Mouse (Mus musculus): Measurements from ENCODE around the gene 1700001P01Rik.
"Not testable (repeated sequence)": the region's sequence is repeated elsewhere in the genome, so short reads cannot be mapped to it uniquely, and the experiment has no call there.

The 1700001P01Rik gene

DNA sequence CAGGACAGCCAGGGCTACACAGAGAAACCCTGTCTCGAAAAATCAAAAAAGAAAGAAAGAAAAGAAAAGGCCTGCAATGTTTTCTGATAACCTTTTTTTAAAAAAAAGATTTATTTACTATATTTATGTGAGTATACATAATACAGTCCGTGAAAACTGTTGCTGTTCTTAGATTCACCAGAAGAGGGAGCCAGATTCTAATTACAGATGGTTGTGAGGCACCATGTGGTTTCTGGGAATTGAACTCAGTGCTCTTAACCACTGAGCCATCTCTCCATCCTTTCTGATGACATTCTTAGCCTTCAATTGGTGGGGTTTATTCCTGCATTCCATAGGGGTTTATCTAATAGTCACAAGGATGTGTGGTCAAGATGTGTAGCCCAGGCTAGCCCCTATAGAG, 17.4 kb upstream of the 1700001P01Rik start:
- DNase-seq (ENCODE audit: low read depth, low spot score), result no peak

- not testable (repeated sequence) for DNase-seq (ENCODE audit: low read depth, low spot score)
Measured at GRCm38 (mm10) chr11:97790778-97791438, 15.2 kb upstream of the 1700001P01Rik start.

DNA sequence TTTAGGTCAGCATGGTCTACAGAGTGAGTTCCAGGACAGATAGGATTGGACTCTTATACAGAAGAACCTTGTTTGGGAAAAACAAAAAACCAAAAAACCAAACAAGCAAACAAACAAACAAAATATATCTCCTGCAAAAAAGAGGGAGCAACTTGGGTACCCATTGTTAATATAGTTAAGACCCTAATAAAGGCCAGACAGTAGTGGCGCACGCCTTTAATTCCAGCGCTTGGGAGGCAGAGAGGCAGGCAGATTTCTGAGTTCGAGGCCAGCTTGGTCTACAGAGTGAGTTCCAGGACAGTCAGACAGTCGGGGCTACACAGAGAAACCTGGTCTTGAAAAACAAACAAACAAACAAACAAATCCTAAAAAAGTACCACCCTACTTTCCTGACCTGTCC, 14.0 kb upstream of the 1700001P01Rik start:
- DNase-seq (ENCODE audit: low read depth, low spot score), result no peak

GRCm38 (mm10) chr11:97787961-97788360, 12.2 kb upstream of the 1700001P01Rik start:
- DNase-seq (ENCODE audit: low read depth, low spot score), result no peak

GRCm38 (mm10) chr11:97782564-97782895, 6.8 kb upstream of the 1700001P01Rik start:
- no peak for DNase-seq (ENCODE audit: low read depth, low spot score)

- DNase-seq (ENCODE audit: low read depth, low spot score), result peak; percentile 97
Measured at GRCm38 (mm10) chr11:97781832-97782563, 6.3 kb upstream of the 1700001P01Rik start, which contains the start of gene Rpl23. Gene Rpl23 (minus strand): TSS chr11:97782437.

- no peak for DNase-seq (ENCODE audit: low read depth, low spot score)
Measured at GRCm38 (mm10) chr11:97781478-97781831, 5.7 kb upstream of the 1700001P01Rik start.

- DNase-seq (ENCODE audit: low read depth, low spot score), result no peak
Measured at GRCm38 (mm10) chr11:97779968-97780701, 4.4 kb upstream of the 1700001P01Rik start.

- no peak for DNase-seq (ENCODE audit: low read depth, low spot score)
Measured at GRCm38 (mm10) chr11:97778918-97779317, 3.2 kb upstream of the 1700001P01Rik start.

DNA sequence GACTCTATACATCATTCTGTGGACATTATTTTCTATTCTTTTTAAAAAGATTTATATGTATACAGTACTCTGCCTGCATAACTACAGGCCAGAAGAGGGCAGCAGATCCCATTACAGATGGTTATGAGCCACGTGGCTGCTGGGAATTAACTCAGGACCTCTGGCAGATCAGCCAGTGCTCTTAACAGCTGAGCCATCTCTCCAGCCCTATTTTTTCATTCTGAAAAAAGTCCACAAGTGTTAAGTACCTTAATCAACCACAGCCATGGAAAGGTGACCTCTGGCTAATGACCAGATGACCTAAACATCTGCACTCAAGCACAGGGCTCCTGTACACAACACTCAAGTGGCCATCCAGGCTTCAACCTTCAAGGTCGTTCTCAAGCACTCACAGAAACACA, 1.4 kb upstream of the 1700001P01Rik start:
- DNase-seq (ENCODE audit: low read depth, low spot score), result no peak

- DNase-seq (ENCODE audit: low read depth, low spot score), result no peak
Measured at GRCm38 (mm10) chr11:97776497-97777128, 895 bp upstream of the 1700001P01Rik start.

DNA sequence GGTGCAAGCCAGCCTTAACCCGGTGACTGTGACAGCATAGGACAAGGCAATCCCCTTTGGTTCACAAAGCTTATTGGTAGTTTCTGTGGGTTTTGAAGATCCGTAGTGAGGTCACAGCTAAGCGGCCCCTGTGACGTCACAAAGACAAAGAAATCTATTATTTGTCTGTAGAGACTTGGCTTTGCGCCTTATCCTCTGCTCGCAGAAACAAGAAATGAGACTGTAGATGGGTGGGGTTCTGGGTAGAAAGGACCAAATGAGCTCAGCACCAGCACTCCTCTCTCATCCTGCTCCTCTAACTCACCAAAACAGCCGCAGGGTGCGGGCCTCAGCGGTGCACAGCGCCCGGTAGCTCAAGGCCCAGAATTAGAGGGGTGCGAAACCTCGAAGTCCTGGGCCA, 532 bp downstream of the 1700001P01Rik start:
- no peak for DNase-seq (ENCODE audit: low read depth, low spot score)

GRCm38 (mm10) chr11:97771410-97771809, 4.3 kb downstream of the 1700001P01Rik start:
- no peak for DNase-seq (ENCODE audit: low read depth, low spot score)

- no peak for DNase-seq (ENCODE audit: low read depth, low spot score)
Measured at GRCm38 (mm10) chr11:97769704-97770103, 6.0 kb downstream of the 1700001P01Rik start.

- DNase-seq (ENCODE audit: low read depth, low spot score), result peak; percentile 97
Measured at GRCm38 (mm10) chr11:97766154-97766881, 9.4 kb downstream of the 1700001P01Rik start, which contains the start of gene Cwc25. Gene Cwc25 (minus strand): TSS chr11:97766556.

DNA sequence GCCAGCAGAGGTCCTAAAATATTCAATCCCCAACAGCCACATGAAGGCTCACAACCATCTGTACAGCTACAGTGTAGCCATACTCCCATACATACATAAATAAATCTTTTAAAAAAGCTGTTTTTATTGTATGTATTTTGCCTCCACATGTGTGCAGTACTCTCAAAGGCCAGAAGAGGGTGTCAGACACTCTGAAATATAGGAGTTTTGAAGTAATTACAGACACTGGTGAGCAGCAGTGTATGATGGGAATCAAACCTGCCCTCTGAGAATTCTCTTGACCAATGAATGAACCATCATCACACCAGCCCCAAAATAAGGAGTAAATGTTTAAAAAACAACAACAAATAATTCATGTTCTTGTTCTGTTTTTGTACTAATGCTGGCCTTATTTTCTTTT, 14.1 kb downstream of the 1700001P01Rik start:
- no peak for DNase-seq (ENCODE audit: low read depth, low spot score)

- no peak for DNase-seq (ENCODE audit: low read depth, low spot score)
Measured at GRCm38 (mm10) chr11:97758942-97759341, 16.8 kb downstream of the 1700001P01Rik start.

GRCm38 (mm10) chr11:97758125-97758524, 17.6 kb downstream of the 1700001P01Rik start:
- DNase-seq (ENCODE audit: low read depth, low spot score), result no peak

- DNase-seq (ENCODE audit: low read depth, low spot score), result peak; percentile 83
Measured at GRCm38 (mm10) chr11:97753277-97753676, 22.4 kb downstream of the 1700001P01Rik start.

GRCm38 (mm10) chr11:97748496-97748895, 27.2 kb downstream of the 1700001P01Rik start:
- no peak for DNase-seq (ENCODE audit: low read depth, low spot score)

GRCm38 (mm10) chr11:97747773-97748172, 27.9 kb downstream of the 1700001P01Rik start:
- DNase-seq (ENCODE audit: low read depth, low spot score), result no peak

Measured in telencephalon, adult 2 months (tissue).